Mouse (Mus musculus) adrenal gland, postnatal 4 days (tissue): ENCODE results near the gene Bcl7b. TPM values are rescaled to one million over a fixed set of nuclear protein-coding genes. Genes with fewer than 3 reads are reported as not detected.

Source experiments
- DNase-seq, 2 experiments: peaks; one replicate each; pipeline ENCODE4 v3.0.0; 2021 to 2022; ENCODE audit warnings: low spot score in 2 of 2, mixed read lengths in 2 of 2
- long read RNA-seq, 2 experiments: library from polyadenylated mRNA; stranded (forward); transcript quantifications; one replicate each; pipeline ENCODE4 v2.0.0; 2021
- total RNA-seq, 2 experiments: library from RNA; stranded (reverse); gene quantifications; 2 replicates each; pipeline ENCODE4 v1.2.3; 2021

Gene Bcl7b
- 10 to 100 TPM; 44.6 to 52.1 TPM for total RNA-seq
- long read RNA-seq, experiment 1, transcript Bcl7b-202 (3 exons, 564 nt) = minor isoform, 9 of 72 reads
- long read RNA-seq, experiment 1, transcript Bcl7b-201 (6 exons, 1,758 nt) = major isoform, 47 of 72 reads
- long read RNA-seq, experiment 1, partial matches to known transcripts = 14 of 72 reads
- long read RNA-seq, experiment 1, other reads (novel, unspliced or antisense) = 2 of 72 reads
- long read RNA-seq, experiment 2, transcript Bcl7b-201 (6 exons, 1,758 nt) = major isoform, 86 of 102 reads
- long read RNA-seq, experiment 2, partial matches to known transcripts = 7 of 102 reads
- long read RNA-seq, experiment 2, other reads (novel, unspliced or antisense) = 5 of 102 reads

DNA sequence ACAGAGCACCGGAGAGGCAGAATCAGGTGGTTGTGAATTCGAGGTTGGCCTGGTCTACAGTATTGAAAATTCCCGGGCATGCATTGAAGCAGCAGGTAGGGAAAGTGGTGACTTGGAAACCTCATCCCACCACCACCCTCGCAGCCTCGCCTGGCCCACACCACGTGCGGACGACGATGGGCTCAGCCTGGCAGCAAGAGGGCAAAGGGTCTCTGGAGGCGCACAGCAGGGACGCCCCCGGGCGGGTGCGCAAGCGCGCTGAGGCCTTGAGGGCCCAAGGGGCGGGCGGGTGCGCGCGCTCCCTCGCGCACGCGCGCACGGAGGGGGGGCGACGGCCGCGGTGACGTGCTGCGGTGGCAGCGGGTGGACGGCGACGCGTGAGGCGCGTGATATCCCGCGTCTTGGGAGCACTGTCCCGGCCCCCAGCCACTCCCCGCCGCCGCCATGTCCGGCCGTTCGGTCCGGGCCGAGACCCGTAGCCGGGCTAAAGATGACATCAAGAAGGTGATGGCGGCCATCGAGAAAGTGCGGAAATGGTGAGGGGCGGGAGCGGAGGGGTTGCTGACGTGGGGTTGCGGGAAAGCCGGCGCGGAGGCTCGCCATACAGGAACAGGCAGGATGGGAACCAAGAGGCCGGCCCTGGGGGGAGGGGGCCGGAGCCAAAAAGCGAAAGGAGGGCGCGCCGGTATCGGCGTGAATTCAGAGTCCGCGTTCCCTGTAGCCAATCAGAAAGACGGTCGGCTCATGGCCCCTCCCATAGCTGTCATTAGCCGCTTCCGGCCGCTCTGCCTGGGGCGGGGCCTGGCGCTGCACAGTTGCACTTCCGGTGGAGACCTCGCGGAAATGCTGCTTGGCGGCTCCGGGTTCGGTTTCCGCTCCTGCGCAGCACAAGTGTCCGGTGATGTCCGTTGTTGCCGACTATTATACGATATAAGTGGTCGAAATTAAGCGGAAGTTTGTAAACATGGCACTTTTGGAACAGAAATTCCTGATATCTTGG is at the start of gene Bcl7b:
Gene Bcl7b, plus strand, starts transcription at position 221 of the 1,000 bp plus-strand sequence.
- peak; percentile 84 to 92 for DNase-seq

- DNase-seq = peak in 1 of 2 experiments; percentile 30
These were observed 49.4 kb upstream of the Bcl7b start for GRCm38 (mm10) chr5:135118589-135119081.

DNA sequence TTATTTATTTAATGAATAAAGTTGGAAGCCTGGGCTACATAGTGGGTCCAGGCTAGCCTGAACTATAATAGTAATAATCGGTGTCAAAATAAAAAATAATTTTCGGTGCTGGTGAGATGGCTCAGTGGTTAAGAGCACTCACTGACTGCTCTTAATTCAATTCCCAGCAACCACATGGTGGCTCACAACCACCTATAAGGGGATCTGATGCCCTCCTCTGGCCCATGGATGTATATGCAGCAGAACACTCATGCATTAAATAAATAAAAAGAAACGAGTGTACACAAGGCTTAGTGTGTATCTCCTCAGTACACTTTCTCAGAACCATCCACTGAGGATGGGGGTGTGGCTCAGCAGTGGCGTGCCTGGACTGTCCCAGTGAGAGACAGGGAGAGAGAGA is 47.3 kb upstream of the Bcl7b start:
- DNase-seq = no peak

- DNase-seq = no peak
These were observed 42.0 kb upstream of the Bcl7b start for GRCm38 (mm10) chr5:135126121-135126520.

DNA sequence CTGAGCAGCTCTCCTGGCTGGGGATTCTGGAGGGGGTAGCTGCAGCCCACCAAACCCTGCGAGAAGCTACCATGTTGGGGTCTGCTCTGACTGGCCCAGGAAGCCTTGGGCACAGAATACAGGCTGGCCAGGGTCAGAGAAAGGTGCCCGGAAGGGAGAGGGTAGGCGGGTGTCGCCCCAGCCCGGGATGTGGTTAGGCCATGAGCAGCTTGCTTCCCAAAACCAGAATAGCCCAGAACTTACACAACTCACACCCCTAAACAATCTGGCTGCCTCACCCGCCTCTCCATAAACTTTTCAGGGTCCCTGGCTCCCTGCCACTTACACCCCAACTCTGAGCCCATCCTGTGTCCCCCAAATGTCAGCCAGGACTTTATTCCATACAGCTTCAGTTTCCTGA is 40.4 kb upstream of the Bcl7b start:
- no peak for DNase-seq

DNA sequence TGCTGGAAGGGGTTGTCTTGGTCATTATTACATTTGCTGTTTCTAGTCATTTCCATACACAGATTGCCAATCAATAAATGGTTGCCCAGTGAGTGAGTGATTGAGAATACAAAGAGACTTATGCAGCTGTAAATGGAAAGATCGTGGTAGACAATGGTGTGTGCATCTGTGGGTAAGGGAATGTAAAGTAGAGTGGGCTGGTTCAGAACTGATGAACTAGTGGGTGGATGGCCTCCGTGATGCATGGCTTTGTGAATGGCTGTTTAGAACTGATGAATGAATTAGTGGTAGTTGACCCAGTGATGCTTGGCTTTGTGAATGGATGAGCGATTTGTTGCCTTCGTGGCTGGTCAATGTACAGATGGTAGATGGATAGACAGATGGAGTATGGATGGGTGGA is 38.3 kb upstream of the Bcl7b start:
- DNase-seq = no peak

- no peak for DNase-seq
These were observed 34.2 kb upstream of the Bcl7b start for GRCm38 (mm10) chr5:135133736-135134405.

GRCm38 (mm10) chr5:135134534-135134933 is 33.5 kb upstream of the Bcl7b start:
- no peak for DNase-seq

DNA sequence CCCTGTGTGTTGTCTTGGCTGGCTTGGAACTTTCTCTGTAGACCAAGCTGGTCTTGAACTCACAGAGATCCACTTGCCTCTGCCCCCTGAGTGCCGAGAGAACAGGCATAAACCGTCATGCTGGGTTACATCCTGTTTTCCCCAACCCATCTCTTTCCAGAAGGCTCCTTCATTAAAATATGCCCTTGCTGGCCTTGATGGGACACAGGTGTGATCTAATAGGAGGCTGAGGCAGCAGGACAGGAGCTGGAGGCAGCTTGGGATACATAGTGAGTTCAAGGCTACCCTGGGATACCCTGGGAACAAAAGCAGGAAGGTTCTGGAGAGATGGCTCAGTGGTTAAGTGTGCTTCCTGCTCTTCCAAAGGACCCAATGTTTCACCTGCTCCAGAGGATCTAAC is 28.2 kb upstream of the Bcl7b start:
- DNase-seq = no peak

GRCm38 (mm10) chr5:135144469-135144868 is 23.6 kb upstream of the Bcl7b start:
- no peak for DNase-seq

GRCm38 (mm10) chr5:135145532-135145931 is 22.6 kb upstream of the Bcl7b start:
- DNase-seq = no peak

- DNase-seq = no peak
These were observed 22.1 kb upstream of the Bcl7b start for GRCm38 (mm10) chr5:135145955-135146354.

- no peak for DNase-seq
These were observed 19.4 kb upstream of the Bcl7b start for GRCm38 (mm10) chr5:135148715-135149052.

GRCm38 (mm10) chr5:135149053-135149819 is 18.8 kb upstream of the Bcl7b start, which contains the start of gene Tbl2:
Gene Tbl2, plus strand, starts transcription at chr5:135149657.
- peak; percentile 93 to 98 for DNase-seq

DNA sequence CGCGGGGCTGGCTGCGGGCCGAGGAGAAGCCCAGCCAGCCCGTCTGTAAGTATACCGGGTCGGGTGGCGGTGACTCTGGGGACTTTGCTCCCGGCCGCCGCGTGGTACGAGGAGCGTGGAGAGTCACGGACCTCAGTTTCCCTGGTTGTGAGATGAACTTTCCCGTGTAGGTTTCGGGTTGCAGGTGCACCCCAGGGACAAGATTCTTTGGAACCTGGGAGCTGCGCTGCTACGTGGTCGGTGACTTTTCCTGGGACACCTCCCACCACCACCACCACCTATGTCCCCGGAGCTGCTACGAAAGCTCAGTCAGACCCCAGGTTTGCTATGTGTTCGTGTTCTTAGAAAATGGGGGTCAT is 18.3 kb upstream of the Bcl7b start:
- no peak for DNase-seq

DNA sequence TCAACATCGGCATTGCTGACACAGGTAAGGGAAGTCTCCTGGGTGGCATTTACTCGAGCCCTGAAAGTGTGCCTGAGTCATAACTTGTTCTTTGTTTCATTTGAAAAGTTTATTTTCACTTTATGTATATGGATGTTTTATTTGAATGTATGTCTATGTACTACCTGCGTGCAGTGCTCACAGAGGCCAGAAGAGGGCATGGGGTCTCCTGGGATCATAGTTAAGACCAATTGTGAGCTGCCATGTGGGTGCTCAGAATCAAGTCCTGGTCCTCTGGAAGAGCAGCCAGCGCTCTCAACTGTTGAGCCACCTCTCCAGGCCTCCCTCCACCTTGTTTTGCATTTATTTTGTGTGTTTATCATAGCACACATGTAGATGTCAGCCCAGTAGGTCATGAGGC is 11.6 kb upstream of the Bcl7b start:
- no peak for DNase-seq

- no peak for DNase-seq
These were observed 6.9 kb upstream of the Bcl7b start for GRCm38 (mm10) chr5:135161221-135161620.

DNA sequence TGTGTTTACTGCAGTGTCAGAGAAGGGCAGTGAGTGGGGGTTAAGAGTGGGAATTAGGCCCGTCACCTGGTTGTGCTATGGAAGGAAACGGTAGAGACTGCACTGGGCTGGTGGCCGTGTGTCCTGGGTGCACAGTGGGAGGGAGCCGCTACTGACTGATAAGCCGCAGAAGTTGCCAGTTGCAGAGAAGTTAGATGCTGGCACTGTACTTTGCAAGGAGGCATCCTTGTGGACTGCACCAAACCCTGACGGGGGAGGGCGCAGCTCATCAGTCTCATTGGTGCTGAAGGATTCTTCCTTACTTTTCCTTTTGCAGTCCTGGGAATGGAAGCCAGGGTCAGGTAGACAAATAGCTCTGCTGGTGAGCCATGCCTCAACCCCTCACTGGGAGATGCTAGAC is 6.4 kb upstream of the Bcl7b start:
- DNase-seq = no peak

- DNase-seq = no peak
These were observed 5.7 kb upstream of the Bcl7b start for GRCm38 (mm10) chr5:135162361-135162760.

- no peak for DNase-seq
These were observed 5.3 kb upstream of the Bcl7b start for GRCm38 (mm10) chr5:135162821-135163220.

GRCm38 (mm10) chr5:135166909-135167308 is 1.2 kb upstream of the Bcl7b start:
- DNase-seq = no peak
